Mouse (Mus musculus) olfactory bulb, adult 2 months (tissue): ENCODE results near the gene Rnf5.

Source experiments
- CTCF ChIP-seq: fragments of 200-500 bp; IDR thresholded peaks from 2 replicates; pipeline ENCODE4 v1.5.1; 2012; ENCODE audit warnings: low read depth, mild to moderate bottlenecking, low read length, moderate library complexity; ENCODE audit not compliant: insufficient read depth
- POLR2A ChIP-seq: fragments of 200-500 bp; IDR thresholded peaks from 2 replicates; pipeline ENCODE4 v1.6.1; 2012; ENCODE audit warnings: mild to moderate bottlenecking, low read depth, low read length, moderate library complexity; ENCODE audit not compliant: insufficient read depth

DNA sequence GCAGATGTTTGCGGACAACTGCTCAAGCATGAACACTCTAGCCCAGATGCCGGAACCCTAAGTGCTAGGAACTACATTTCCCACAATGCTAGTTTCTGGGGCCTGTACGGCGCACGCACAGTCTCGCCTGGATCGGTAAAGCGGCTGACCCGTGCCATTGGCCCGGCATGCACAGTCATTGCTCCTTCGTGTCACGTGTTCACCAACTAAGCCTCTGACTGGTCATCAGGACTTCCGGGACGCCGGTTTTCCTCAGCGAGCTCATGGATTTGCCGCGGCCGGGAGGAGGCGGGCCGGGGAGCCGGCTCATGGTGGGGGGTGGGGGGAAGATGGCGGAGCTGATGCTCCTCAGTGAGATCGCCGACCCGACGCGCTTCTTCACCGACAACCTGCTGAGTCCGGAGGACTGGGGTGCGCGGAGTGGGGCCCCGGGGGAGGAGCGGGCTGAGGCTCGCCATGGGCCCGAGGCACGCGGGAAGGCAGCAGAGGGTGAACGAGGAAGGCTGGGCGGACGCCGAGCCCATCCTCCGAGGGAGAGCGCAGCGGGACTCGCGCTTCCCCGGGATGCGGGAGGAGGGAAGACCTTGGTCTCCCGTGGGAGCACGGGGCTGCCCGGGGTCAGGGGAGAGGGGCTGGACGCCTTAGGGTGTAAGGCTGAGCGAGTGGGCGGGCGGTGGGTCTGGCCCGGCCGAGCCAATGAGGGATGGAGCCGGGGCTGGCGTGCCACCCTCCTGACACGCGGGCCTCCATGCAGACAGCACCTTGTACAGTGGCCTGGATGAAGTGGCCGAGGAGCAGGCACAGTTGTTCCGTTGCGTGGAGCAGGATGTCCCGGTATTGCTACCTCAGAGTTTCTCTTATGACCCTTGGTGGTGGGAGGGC, 43.7 kb upstream of the Rnf5 start, which contains the start of gene Atf6b:
- TF ChIP-seq CTCF (no peak), POLR2A (peak; percentile 63)
